Mouse (Mus musculus) regulatory T cell (primary cell): ENCODE measurements around the gene Chd1l.

Source experiments
- in situ Hi-C: fragments of 300-600 bp; cut with MboI, MseI; formaldehyde crosslinking; loops from one replicate; pipeline ENCODE4 v1.15.1; 2025; ENCODE audit warnings: high pct_unique_total_duplicates

Gene Chd1l

GRCm38 (mm10) chr3:97617091-97617825 is 7.3 kb upstream of the Chd1l start:
- in situ Hi-C loops, result loop anchor here (10.0 kb wide), 1 partner anchor 1618 kb away; no protein-coding TSS in a partner anchor

- in situ Hi-C loops, result loop anchor here (10.0 kb wide), 1 partner anchor 1619 kb away; no protein-coding TSS in a partner anchor
These were observed 5.9 kb upstream of the Chd1l start for GRCm38 (mm10) chr3:97615933-97616332.

DNA sequence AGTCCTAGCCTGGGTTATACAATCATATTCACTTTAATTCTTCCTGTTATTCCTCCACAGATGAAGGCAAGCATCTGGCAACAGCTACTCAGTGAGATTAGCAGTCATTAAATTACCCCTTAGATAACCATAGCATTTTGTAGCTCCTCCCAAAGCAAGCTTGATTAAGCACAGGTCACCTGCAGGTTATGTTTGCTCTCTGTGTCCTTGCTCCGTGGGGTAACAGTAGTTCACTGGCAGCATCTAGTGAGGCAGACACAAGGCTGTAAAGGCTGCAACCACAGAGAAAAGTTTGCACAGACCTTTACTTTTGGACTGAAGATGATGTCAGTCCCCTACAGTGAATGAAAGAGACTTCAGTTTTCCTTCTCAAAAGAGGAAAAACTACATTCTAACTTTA is 5.2 kb upstream of the Chd1l start:
- in situ Hi-C loops, result loop anchor here (10.0 kb wide), 1 partner anchor 1620 kb away; no protein-coding TSS in a partner anchor

GRCm38 (mm10) chr3:97611021-97611420 is 1.0 kb upstream of the Chd1l start:
- in situ Hi-C loops, result loop anchor here (10.0 kb wide), 1 partner anchor 1624 kb away; no protein-coding TSS in a partner anchor

DNA sequence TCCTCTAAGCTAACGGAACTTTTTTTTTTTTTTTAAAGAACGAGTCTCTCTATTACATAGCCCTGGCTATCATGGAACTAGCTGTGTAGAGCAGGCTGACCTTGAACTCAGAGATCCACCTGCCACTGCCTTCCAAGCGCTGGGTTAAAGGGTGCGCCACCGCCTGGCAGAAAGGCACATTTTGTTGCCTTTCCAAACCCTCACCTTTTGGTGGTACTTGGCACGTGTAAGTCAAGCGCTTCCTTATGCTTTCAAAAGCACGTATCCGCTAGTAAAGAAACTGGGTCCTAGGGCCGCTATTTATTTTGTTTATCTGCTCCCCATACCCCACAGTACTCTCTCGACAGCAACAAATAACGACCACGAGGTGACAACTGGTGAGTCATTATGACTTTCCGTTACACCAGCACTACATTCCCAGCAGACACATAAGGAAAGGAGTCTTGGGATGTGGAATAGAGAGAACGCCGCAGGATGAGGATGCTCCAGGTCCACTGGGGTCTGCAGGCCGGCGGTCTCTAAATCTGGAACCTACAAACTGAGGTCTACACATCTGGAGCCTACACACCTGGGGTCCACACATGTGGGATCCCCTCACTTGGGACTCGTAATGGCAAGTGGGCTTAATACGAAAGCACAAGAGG is 680 bp downstream of the Chd1l start:
- in situ Hi-C loops, result no loop called here

DNA sequence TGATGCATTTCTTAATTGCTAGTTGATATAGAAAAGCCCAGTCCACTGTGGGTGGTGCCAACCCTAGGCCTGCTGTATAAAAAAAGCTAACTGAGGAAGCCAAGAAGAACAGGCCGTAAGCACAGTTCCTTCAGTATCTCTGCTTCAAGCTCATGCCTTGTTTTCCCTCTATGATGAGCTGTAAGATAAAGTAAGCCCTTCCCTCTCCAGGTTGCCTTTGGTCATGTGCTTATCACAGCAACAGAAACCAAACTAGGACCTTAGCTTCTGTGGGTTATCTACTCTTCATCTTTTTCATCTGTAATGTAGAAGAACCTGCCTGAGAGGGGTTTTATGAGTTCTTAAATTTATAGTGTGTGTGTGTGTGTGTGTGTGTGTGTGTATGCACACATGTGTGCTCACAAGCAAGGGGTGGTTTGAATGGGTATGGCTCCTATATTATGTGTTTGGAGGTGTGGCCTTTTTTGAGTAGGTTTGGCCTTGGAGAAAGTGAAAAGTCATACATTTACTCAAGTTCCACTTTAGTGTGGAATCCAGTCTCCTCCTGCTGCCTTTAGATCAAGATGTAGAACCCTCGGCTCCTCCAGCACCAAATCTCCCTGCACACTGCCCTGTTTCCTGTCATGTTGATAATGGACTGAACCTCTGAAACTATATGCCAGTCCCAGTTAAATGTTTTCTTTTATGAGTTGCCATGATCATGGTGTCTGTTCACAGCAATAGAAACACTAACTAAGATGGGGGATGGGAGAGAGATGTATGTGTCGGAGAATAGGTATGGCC is 9.8 kb downstream of the Chd1l start:
- in situ Hi-C loops, result no loop called here

DNA sequence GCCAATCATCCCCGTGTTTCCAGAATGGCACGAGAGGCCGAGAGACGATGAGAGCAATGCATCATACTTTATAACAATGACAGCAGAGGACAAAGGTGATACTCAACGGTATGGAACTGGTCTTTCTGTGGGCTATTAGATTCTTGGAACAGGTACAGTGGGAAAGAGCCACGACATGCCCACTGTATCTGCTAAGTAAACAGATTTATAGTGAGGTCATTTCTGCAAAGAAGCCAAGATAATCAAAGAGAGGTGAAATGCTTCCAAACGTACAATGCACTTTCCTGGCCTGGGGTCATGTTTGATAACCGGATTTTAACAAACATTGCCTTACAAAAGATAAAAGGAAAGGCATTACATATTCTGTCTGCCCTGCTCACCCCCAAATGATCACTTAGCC is 13.2 kb downstream of the Chd1l start:
- in situ Hi-C loops, result no loop called here

- in situ Hi-C loops, result no loop called here
These were observed 14.9 kb downstream of the Chd1l start for GRCm38 (mm10) chr3:97595066-97595465.

GRCm38 (mm10) chr3:97594140-97594539 is 15.9 kb downstream of the Chd1l start:
- in situ Hi-C loops, result no loop called here

- in situ Hi-C loops, result no loop called here
These were observed 16.9 kb downstream of the Chd1l start for GRCm38 (mm10) chr3:97593089-97593488.

DNA sequence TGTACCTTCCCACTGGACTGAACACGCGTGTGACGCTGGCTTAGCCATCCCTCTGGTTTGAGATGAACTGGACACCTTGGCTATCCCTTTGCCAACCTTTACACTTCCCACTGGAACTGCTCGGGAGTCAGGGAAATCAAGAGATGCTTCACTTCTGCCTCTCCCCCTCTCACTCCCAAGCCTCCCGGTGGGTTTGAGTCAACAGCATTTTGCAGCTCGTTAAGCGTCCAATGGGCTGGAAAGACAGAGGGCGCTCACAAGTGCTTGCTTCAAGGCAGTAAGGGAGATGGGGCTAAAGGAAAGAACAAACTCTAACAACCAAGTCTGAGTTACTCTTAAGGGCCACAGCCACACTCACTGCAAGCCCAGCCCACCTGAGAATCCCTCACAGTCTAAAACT is 19.3 kb downstream of the Chd1l start:
- in situ Hi-C loops, result no loop called here

DNA sequence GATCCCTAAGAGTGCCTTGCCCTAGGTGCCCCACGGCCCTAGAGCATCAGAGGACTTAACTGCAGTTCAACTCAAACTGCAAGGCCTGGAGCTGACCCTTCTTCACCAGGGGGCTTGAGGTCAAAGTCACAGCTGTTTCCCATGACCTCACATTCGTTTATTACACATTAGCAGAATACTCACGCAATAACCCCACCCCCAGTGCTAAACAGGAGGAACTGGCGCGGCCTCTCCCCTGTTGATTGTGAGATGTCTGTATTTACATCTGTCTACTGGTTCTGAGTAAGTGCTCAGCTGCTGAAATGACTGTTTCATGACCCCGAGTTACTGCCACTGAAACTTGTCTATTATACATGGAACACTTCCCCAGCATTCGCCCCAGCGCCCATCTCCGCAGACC is 22.3 kb downstream of the Chd1l start:
- in situ Hi-C loops, result no loop called here

- in situ Hi-C loops, result no loop called here
These were observed 24.4 kb downstream of the Chd1l start for GRCm38 (mm10) chr3:97585383-97586160.

DNA sequence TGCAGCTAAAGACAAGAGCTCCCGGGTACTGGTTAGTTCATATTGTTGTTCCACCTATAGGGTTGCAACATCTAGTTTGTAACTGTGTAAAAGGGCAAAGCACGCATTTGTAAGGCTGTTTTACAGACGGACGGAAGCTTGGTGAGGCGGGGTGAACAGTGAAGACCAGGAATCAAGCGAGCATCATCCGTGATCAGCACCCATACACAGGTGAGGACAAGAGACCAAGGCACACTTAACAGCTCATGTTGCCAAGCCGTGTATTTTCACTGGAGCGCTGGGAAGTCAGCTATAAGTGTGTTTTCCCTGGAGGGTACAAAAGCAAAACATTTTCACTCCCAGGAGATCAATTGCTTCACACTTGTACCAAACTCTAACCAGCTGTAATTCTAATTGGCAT is 36.2 kb downstream of the Chd1l start:
- in situ Hi-C loops, result no loop called here

DNA sequence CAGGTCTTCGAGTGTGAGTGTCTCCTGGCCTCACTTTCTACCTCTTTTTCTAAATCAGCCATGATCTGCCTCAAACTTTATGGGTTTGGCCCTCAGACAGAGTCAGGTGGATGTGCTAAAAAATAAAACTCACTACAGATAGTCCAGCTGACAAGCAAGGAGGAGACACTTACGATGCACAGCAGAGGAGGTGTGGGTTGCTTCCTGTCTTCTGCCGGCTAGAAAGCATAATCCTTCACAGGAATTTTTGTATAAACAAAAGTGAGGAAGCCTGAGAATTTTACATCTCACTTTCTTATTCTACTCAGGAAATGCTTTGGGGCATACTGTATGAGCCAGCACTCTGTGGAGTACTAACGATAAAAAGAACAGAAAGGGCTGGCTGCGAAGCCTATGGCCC is 45.4 kb downstream of the Chd1l start:
- in situ Hi-C loops, result no loop called here

DNA sequence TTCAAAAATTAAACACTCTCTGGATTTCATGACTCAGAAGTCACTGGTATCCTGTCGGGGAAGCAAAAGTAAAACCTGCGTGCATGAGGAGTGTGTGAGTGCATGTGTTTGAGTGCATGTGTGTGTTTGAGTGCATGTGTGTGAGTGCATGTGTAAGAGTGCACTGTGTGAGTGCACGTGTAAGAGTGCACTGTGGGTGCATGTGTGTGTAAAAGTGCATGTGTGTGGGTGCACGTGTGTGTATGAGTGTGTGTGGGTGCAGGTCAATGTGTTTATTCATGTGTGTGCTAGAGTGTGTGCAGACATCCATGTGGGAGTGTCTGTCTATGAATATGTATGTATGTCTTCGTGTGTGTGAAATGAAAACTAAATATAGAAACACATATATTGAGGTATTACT is 51.4 kb downstream of the Chd1l start:
- in situ Hi-C loops, result no loop called here

DNA sequence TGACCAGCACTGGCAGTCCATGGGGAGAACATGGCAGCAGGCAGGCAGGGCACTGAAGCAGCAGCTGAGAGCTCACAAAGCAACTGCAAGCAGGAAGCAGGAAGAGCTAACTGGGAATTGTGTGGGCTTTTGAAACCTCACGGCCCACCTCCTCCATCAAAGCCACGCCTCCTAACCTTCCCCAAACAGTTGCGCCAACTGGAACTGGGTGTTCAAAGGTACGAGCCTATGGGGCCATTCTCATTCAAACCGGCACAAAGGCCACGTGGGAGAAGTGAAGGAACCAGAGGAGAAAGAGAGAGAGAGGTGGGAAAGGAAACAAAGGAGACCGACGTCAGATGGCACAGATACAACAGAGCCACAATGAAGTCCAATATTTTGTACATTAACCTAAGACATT is 63.8 kb downstream of the Chd1l start:
- in situ Hi-C loops, result no loop called here

- in situ Hi-C loops, result no loop called here
These were observed 69.8 kb downstream of the Chd1l start for GRCm38 (mm10) chr3:97540171-97540570.

DNA sequence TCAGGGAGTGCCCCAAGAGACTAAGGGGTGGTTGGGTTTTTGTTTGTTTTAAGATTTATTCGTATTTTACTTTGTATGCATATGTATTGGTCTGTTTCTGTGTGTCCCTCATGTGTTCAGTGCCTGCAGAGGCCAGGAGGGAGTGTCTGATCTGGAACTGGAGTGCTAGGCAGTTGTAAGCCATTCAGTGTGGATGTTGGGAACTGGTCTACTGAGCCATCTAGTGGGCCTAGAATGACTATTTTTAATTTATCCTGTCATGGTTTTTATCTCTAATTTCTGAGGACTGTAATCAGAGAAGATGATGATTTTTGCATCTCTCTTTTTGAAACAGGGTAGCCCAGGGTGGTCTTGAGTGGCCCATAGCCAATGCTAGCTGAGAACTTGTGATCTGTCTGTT is 71.4 kb downstream of the Chd1l start:
- in situ Hi-C loops, result no loop called here

GRCm38 (mm10) chr3:97537006-97537405 is 73.0 kb downstream of the Chd1l start:
- in situ Hi-C loops, result no loop called here

DNA sequence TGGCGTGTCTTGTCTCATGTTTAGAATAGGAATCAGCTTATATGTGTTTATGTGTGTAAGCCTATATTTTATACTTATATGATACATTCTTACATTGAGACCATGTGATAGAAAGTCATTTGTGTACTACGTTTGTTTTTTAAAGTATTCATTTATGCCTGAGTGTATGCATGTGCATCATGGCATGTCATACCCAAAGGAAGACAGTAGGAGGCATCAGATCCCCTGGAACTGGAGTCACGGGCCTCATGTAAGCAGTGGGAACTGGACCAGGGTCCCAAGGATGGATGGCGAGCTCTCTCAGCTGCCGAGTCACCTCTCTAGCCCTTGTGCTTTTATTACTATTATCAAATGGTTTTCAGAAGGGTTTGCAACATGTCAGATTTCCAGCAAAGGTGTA is 74.3 kb downstream of the Chd1l start:
- in situ Hi-C loops, result no loop called here

- in situ Hi-C loops, result no loop called here
These were observed 84.5 kb downstream of the Chd1l start for GRCm38 (mm10) chr3:97525458-97525857.
